Mouse (Mus musculus) left cerebral cortex, postnatal 4 days (tissue): ENCODE data around the gene Pdcd10. TPM values are rescaled to one million over a fixed set of nuclear protein-coding genes. Genes with fewer than 3 reads are reported as not detected.

ENCODE experiments used
- DNase-seq: peaks from one replicate; pipeline ENCODE4 v3.0.0-alpha.2; 2022
- intact Hi-C: fragments of 180-260 bp; cut with DNase I; formaldehyde crosslinking; loops from one replicate; pipeline ENCODE4 v1.15.1; 2025
- total RNA-seq, 2 experiments: library from RNA; stranded (reverse); gene quantifications; 2 replicates each; pipeline ENCODE4 v1.2.3; 2021

Gene Pdcd10
- 10 to 100 TPM; 60.2 to 62.6 TPM for total RNA-seq

DNA sequence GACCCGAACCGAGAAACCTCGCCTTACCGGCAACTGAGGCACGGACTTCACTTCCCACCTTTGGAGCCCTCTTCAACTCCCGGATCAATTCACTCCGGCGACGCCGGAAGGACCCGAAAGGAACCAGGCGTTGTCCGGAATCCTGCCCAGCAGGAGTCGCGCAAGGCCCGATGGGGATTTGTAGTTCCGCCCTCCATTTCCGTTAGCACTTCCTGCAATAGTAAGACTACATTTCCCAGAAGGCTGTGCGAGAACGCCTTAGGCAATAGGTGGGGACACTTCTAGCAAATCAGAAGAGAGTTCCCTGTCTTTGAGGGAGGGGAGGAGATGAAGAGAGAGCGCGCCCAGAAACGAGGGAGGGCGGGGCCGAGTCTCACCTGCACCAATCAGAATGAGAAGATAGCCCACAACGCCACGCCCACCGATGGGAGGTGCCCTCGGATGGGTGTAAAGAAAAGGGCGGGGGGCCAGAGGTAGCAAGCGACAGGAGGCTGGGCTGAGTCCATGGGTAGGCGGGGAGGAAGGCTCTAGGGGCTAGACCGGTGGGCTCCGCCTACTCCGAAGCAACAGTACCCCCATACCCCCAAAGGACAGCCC lies at the start of gene Pdcd10:
Gene Pdcd10 (minus strand): TSS at position 162 of the 597 bp plus-strand sequence.
- peak; percentile 100 for DNase-seq
- intact Hi-C loops, result loop anchor here (10.0 kb wide), 1 partner anchor 168 kb away; no protein-coding TSS in a partner anchor

DNA sequence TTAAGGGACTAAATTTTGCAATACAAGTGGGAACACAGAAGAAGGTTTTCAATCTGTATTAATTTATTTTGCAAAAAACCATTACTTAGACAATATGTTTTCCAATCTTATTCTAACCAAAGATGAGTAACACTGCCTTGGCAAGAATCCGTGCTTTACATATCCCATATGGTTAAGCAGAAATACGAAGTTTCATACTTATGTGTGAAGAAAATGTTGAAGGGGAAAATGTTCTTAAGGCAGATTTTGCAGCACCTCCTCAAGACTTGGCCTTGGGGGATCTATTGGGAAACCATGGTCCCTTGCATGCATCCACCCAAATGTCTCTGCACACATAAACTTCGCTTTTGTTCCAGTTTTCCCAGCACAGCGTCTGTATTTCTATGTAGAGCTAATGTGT lies 28.2 kb upstream of the Pdcd10 start:
- no peak for DNase-seq
- intact Hi-C loops, result no loop called here

DNA sequence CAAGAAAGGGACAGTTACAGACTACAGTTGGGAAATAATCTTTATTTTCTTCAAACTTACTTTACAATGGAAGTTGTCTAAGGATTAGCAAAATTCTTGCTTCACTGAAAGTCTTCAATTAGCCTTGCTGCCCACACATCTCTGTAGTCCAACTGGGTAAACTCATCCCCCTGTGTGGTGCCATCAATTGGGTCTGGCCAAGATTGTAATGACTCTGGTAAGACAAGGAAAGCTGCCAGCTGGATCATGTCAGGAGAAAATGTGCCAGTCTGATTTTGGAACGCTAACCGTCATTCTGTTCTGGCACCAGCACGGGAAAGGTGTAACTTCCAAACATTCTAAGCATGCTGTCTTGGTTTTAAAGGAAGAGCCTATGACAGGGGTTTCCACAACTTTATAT lies 26.6 kb upstream of the Pdcd10 start:
- DNase-seq, result peak; percentile 70
- intact Hi-C loops, result no loop called here

DNA sequence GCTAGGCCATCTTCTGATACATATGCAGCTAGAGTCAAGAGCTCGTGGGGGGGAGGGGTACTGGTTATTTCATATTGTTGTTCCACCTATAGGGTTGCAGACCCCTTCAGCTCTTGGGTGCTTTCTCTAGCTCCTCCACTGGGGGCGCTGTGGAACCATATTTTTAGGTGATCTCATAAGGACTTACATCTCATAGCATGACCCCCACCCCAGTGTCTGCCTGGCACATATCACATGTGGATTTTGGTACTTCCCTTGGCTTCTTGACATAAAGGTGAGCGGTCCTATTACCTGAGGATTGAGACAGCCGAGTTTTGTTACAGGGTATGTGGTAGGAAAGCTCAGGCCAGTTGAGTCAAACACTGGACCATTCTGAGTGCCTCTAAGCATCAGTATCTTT lies 22.7 kb upstream of the Pdcd10 start:
- peak; percentile 34 for DNase-seq
- intact Hi-C loops, result no loop called here

DNA sequence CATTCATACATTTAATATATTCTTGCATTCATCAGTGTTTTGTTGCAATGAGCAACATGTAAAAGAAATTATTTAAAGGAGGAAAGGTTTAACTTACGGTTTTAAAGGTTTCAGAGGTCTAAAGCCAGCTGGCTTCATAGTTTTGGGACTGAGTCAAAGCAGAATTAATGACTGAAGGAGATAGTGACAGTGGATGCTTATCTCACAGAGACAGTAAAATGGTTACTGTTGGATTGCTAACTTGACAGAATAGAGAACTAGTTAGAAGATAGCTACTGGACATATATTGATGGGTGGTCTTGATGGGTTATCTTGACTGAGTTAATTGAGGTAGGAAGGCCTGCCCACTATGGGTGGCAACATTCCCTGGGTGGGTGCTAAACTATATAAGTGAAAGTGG lies 18.9 kb upstream of the Pdcd10 start:
- intact Hi-C loops, result no loop called here
- no peak for DNase-seq

DNA sequence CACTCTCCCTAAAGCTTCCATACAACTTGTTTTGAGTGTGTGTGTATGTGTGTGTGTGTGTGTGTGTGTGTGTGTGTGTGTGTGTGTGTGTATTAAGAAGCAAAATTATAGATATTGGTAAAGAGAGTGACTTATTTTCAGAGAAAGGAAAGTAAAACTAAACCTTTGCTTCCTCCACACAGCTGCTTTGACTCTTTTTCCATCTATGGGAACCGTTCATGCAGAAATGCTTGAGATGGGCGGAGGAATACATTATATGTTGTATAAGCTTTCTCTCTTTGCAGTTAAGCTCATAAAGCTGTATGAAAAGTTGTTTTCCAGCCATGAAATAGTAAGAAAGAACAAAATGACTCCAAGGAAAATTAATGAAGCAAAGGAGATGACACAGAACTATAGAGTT lies 17.4 kb upstream of the Pdcd10 start:
- DNase-seq, result no peak
- intact Hi-C loops, result no loop called here

DNA sequence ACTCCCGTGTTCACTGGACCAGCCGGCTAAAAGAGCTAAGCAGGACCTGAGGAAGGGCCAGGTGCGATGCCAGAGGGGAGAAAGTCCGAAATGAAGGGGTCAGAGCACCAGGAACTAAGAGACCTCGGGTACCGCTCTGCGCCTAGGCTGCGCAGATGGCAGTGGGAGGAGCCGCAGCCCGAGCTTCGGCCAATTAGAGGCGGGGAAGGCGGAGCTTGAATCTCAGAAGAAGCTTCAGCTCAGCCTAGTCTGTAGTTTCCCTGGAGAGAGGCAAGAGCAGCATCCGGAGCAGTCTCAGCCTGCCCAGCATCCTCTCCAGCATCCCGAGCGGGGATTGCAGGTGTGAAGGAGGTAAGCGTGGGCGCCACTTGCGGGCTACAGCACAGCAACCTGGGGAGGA lies 636 bp upstream of the Pdcd10 start, which contains the start of gene Serpini1:
Gene Serpini1 (plus strand): TSS at position 256 of the 400 bp plus-strand sequence.
- DNase-seq, result peak; percentile 91
- intact Hi-C loops, result loop anchor here (10.0 kb wide), 1 partner anchor 168 kb away; no protein-coding TSS in a partner anchor

DNA sequence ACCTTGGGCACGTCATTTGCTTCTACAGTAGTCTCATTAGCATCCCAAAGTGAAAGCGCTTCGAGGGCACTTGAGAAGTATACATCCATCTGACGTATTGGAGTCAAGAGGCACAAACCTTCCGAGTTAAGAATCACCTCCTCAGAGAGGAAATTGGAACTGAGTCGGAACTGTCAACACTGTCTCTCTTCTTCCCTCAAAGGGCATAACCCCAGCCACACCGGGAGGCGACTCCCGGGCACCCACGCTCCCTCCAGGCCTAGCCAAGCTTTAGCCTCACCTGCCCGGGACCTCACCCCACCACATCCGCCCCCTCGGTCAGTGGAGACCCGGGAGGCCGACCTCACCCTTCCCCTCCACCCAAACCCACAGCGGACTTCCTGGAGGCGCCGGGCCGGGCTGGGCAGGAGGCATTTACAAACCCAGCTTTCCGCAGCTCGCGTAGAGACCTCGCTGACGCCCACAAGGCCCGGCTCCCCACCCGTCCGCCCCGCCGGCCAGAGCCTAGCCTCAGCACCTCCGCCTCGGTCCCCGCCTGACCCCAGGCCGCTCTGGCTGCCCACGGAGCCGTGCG lies 448 bp downstream of the Pdcd10 start:
- intact Hi-C loops, result loop anchor here (10.0 kb wide), 1 partner anchor 169 kb away; no protein-coding TSS in a partner anchor

DNA sequence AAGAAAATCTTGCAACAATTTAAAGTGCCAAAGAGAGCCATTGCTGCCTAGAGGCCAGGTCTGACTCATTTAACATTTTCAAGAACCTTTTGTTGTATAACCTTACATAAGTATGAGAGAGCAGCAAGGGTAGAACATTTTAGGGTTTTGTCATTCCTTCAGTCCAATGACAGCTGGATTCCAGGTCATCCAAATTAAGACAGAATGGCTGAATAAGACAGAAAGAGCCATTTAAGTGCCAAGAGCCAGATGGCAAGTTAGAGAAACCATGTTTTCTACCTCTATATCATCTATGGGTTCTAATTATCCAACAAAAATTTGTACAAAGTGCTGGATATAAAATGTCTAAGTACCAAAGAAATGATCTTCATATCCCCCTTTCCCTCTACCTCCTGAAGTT lies 5.4 kb downstream of the Pdcd10 start:
- no peak for DNase-seq
- intact Hi-C loops, result loop anchor here (10.0 kb wide), 1 partner anchor 174 kb away; no protein-coding TSS in a partner anchor

More for the DNA sequence above, 448 bp downstream of the Pdcd10 start:
- DNase-seq, result peak; percentile 1

DNA sequence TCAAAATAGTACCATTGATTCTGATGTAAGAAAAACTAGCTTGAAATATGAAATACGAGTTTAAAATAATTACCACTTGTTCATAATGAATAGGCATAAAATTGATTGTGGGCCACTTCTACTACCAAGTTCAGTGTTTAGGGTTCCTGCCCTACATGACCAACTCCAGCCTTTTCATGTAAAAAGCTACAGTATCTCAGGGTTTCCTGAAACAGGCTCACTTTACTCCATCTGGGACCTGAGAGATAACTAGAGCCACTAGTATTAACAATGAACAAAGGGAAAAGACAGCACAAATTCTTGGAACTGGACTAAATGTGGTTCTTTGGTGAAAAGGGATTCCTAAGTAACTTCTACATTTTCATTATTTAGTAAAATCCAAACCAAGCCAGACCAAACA lies 12.4 kb downstream of the Pdcd10 start:
- DNase-seq, result no peak
- intact Hi-C loops, result no loop called here

DNA sequence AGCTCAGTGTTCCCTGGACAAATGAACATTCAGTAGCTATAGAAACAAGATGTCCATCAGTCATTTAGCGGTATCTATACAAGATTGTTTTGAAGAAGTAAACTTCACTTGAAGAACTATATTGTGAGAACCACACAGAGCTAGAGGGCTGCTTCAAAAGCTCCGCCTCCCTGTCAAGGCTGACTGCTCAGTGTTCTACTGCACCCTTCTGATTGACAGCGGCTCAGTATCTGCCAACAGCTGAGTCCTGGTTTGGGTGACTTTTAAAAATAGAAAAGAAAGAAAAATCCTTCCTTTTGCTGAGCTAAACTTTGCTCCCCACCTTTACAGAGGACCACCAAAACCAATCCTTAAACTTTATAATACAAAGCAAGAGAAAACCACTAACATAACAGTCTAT lies 13.8 kb downstream of the Pdcd10 start:
- intact Hi-C loops, result no loop called here
- DNase-seq, result no peak

DNA sequence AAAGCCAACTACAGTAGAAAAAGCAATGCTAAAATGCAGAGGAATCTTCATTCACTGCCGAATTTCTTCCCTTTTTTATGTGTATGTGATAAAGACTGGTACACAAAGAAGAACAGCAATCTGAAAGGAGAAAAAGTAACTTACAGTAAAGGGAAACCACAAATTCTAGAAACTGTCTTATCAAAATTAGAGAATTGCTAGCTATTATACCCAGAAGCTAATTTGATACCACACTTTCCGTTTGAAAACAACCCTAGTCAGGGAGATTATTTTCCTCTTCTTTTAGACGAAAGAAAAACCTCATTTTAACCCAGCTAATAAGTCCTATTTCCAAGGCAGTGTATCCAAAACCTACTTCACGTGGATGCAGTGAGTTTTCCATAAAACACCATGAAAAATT lies 15.4 kb downstream of the Pdcd10 start:
- intact Hi-C loops, result no loop called here
- no peak for DNase-seq

DNA sequence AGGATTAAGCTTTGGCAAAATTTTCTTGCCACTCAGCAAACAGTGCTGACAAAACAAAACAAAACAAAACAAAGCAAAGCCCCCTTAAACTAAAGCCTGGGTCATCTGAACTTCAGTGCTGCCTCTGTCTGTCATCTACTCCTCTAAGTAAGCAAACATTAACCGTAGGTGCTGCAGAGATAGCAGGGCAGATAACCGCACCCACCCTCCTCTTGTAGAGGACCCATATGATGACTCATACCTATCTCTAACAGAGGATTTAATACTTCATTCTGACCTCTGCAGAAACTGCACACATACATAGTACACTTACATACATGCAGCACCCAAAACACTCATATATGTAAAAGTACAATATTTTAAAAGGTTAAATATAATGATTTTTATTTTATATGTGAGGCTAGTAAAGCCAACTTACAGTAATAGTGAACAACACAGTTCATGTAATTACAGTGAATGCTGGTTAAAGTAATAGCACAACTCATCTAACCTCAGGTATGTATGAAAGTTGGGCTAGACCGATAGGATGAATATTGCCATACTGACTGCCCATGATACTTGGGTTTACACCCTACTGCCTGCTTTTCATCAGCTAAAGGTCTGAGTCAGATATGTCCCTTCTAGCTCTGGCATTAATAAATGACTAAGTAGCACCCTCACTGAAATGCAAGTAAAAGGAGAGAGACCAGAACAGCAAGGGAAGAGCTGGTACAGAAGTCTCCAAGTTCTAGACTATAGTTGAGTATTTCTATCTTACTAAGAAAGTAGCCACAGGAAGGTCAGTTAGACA lies 22.4 kb downstream of the Pdcd10 start:
- intact Hi-C loops, result no loop called here
- no peak for DNase-seq

DNA sequence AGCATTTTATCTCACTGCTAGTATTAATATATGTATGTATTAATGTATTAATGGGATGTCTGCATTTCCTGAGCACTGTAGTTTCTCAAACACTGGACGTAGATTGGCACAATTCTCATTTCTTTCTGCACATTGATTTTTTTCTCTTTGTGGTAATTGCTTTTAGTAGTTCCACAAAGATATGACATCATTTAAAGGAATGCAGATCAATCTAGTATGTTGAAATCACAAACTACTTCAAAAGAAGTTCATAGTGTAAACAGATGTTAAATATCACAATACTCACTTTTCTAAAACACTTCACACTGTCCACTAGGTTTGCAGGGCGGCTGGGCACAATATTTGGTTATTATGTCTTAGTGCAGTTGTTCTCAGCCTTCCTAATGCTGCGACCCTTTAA lies 25.6 kb downstream of the Pdcd10 start:
- intact Hi-C loops, result no loop called here
- DNase-seq, result no peak

DNA sequence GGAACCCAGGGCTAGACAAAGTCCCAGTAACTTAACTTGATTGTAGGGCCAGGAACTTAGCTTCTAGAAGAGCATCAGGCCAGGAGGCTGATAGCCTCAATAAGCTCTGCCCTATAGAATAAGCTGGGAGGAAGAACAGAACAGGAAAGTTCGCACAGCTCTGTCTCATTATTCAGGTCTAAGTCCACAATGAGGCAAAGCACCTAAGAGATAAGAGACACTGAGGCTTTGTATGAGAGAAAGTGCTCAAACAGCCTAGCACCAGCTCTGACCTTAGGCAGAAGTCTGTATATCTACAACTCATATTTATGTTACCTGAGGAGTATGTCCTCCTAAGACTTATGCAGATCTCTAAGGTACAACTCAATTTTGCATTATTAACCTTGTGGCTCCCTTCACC lies 34.1 kb downstream of the Pdcd10 start:
- intact Hi-C loops, result no loop called here
- no peak for DNase-seq

DNA sequence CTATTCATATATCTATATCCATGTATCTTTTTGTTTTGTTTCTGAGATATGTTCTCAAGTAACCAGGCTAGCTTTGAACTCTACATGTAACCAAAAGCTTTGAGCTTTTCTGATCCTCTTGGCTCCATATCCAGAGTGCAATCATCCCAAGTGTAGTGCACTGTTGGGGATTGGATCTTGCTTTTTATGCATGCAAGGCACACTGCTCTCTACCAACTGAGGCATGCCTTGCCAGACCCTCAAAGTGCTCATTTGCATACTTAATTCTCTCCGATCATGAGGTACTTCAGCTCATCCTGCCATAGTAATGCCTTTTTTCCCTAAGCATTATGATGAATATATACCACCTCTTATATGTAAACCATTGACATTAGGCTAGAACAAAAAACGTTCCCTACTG lies 35.3 kb downstream of the Pdcd10 start:
- intact Hi-C loops, result no loop called here

DNA sequence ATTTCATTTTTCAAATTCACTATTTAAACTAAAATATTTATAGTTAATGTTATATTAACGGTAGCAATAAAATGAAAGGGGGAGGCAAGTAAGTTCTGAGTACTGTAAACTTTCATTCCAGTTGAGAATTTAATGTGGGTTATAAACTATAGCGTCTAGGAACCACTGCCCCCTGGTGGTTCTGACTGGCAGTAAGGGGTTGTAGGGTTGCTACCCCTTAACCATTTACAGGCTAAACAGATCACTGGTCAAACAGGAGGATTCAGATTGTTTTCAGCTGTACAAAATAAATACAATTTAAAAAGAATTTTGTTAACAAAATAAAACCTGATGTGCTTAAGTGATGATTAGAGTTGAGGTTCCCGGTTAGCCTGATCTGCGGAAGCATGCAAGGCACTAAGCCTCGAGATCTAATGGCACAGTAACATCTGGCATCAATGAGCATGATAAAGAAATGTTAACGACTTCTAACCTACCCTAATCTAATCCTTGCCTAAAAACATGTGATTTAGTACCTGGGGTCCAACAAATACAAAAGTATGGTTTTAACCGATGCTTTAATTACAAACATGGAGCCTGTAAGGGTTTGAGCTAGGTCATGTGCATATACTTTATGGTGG lies 38.9 kb downstream of the Pdcd10 start:
- peak; percentile 55 for DNase-seq
- intact Hi-C loops, result loop anchor here (5.0 kb wide), 1 partner anchor 300 kb away; no protein-coding TSS in a partner anchor

More for the DNA sequence above, 35.3 kb downstream of the Pdcd10 start:
- DNase-seq, result no peak

DNA sequence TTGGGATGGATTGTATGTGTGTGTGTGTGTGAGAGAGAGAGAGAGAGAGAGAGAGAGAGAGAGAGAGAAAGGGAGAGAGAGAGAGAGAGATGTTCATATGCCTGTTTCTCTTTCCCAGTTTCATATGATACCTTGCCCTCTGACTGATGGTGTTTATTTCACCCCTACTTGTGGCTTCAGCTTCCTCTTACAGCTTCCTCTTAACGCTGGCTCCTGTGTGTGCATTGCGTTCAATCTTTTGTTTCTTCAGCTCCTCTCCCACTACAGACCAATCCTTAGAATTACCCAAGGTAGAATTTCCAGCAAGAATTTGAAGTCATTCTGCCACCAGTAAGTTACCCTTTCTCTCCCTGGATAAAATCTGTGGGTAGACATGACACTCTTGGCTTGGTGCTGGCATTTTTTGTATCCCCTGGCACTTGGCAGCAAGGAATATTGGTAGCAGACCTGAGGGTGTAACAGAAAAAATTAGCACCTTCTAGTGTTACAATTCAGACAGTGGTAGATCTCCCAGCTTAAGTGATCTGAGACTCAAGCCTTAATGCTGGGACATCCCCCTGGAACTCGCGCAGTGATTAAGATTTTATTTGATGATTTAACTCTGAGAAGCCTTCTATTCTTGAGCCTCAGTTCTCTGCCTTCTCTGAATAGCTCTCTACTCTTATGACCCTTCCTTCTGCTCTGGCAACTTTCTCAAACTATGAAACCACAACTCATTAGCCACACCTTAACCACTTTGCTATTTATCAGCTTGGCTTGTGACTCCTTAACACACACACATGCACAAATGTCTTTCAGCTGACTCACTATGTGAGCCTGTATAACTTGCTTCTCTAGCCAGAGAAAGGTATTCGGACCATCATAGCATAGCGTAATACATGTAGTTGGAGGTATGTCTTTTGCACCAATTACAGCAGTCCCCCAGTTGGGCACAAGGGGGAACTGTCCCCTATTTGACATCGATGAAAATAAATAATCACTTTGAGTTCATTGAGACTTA lies 57.4 kb downstream of the Pdcd10 start:
- no peak for DNase-seq
- intact Hi-C loops, result no loop called here

DNA sequence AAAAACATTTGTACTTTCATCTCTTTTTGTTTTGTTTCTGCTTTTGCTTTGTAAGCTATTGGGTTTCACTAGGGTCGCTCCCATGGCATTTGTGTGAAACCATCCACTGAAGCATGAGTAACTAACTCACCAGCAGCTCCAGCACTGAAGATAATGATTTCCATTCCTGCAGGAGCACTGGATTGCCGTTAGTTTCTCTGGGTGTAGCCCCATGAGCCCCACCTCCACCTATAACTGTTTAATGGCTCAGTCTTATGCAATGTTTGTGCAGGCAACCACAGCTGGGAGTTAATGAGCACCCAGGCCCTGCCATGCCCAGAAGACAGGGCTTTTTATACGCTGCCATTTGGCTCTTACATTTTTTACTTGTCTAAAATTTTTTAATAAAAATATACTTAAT lies 63.7 kb downstream of the Pdcd10 start:
- intact Hi-C loops, result no loop called here

DNA sequence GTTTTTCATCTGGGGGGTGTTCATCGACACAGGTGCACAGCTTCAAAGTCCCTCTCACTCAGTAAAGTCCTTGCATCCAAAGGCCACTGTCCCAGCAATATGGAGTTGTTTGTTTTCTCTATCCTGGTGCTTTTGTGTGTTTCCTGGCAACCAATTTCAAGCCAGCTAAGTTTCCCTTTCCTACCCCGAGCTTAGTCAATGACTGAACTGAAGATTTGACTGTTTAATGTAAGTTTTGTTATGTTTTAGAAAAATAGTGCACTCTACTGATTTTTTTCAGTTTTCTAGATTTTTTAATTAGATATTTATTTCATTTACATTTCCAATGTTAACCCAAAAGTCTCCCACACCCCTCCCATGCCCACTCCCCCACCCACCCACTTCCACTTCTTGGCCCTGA lies 74.6 kb downstream of the Pdcd10 start, which contains the start of gene Wdr49:
Gene Wdr49 (minus strand): TSS at position 101 of the 400 bp plus-strand sequence.
- intact Hi-C loops, result no loop called here
- no peak for DNase-seq

More for the DNA sequence above, 63.7 kb downstream of the Pdcd10 start:
- no peak for DNase-seq
